Mouse (Mus musculus): ENCODE data around the gene Lgmn. TPM values are rescaled to one million over a fixed set of nuclear protein-coding genes. Genes with fewer than 3 reads are reported as not detected.

Gene Lgmn
- polyA plus RNA-seq, 1 experiment, result 70.2 TPM

DNA sequence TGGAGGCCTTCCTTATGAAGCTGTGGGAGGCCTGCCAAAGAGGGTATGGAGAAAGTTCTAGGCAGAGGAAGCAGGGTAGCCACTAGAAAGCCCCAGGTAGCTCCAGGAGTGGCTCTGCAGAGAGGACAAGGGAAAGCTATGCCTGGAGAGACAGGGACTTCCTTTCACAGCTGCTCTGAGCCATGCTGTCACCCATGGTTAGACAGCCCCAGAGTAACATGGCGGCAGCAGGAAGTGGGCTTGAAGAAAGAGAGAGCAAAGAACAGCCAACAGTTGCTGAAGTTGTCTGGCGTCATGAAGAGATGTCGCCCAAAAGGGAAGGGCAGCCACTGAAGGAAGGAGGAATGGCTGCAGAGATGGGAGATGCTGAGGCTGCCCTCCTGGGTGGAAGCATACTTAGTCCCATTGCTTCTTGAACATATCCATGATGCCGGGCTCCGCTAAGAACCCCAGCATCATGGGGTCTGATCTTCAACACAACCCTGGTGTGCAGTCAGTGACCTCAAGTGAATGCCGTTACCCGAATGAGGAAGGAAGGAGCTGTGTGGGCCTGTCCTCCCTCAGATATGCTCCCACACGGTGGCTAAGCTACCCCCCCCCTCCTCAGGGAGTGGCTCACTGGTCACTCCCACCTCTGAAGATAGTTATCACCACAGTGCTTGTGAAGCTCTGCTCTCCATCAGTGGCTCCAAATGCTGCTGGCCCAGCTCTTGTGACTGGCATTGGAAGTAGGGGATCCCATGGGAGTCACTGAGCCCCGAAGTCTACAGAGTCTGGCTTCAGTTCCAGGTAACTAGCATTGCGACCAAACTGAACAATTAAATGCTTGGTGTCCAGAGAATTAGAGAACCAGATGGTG, 85.3 kb downstream of the Lgmn start:
- TF ChIP-seq CTCF (IDR thresholded peaks at IDR 0.05; ENCODE audit: extremely low read depth, insufficient read length, insufficient replicate concordance, low read depth, low read length) (no peak), POLR2A (IDR thresholded peaks at IDR 0.05; ENCODE audit: low read depth, low read length) (no peak)
- no peaks in the 10 kb centered on the region for H3K4me1 ChIP-seq (ENCODE audit: control insufficient read depth, insufficient read depth, insufficient read length, low read length)
- no peaks in the 10 kb centered on the region; the same call in 1 of the 2 replicates for H3K36me3 ChIP-seq (ENCODE audit: control insufficient read depth, insufficient read depth, low read length)
- H3K27me3 ChIP-seq (ENCODE audit: control insufficient read depth, insufficient read depth, low read length), result no peaks in the 10 kb centered on the region
- H3K27ac ChIP-seq (ENCODE audit: insufficient read depth, low read depth, low read length), result no peak overlapping the region
- no peak overlapping the region for H3K4me3 ChIP-seq (ENCODE audit: low read depth, low read length)
- WGBS, result 72% methylated on average over 10 of the region's 10 CpGs

DNA sequence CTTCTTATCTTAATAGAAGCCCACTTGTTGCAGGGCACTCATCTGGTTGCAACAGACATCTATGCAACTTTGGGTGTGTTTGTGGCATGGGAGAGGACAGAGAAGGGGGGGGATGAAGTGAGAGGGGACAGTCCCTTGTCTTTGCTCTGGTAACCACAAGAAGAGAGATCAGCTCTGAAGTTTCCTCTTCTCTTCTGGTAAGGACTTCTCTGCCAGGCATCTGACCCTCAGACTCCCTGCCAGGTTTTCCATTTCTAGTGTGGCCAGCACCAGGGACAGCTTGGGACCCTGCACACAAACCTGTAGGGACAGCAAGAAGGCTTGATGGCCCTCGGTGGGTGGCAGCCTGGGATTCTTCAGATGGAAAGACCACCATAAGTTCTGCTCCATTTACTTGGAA, 88.6 kb downstream of the Lgmn start:
- H3K27me3 ChIP-seq (ENCODE audit: control insufficient read depth, insufficient read depth, low read length), result no peaks in the 10 kb centered on the region
- 91% methylated on average over 1 of the region's 1 CpGs for WGBS
- H3K4me3 ChIP-seq (ENCODE audit: low read depth, low read length), result no peak overlapping the region
- TF ChIP-seq POLR2A (IDR thresholded peaks at IDR 0.05; ENCODE audit: low read depth, low read length), result no peak
- no peak for TF ChIP-seq CTCF (IDR thresholded peaks at IDR 0.05; ENCODE audit: extremely low read depth, insufficient read length, insufficient replicate concordance, low read depth, low read length)
- H3K4me1 ChIP-seq (ENCODE audit: control insufficient read depth, insufficient read depth, insufficient read length, low read length), result no peaks in the 10 kb centered on the region
- no peak overlapping the region for H3K27ac ChIP-seq (ENCODE audit: insufficient read depth, low read depth, low read length)
- H3K36me3 ChIP-seq (ENCODE audit: control insufficient read depth, insufficient read depth, low read length), result no peaks in the 10 kb centered on the region

DNA sequence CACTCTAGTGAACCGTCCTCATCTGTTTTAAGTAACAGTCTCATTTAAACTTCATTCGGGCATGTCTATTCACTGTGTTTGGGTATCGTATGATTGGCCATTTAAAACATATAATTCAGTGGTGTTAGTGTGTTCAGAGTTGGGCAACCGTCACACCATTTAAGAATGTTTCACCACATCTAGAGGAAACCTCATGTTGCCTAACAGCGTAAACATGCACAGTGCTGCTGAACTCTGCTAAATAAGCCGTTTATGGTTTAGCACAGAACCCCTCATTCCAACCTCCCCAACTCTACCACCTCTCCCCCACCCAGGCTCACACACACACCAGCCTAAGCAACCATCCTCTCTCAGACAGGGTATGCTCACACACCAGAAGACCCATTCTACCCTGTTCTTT, 91.2 kb downstream of the Lgmn start:
- 89% methylated on average over 6 of the region's 6 CpGs for WGBS
- no peaks in the 10 kb centered on the region for H3K27me3 ChIP-seq (ENCODE audit: control insufficient read depth, insufficient read depth, low read length)
- TF ChIP-seq POLR2A (IDR thresholded peaks at IDR 0.05; ENCODE audit: low read depth, low read length) (no peak), CTCF (IDR thresholded peaks at IDR 0.05; ENCODE audit: extremely low read depth, insufficient read length, insufficient replicate concordance, low read depth, low read length) (no peak)
- H3K4me3 ChIP-seq (ENCODE audit: low read depth, low read length), result no peak overlapping the region
- H3K27ac ChIP-seq (ENCODE audit: insufficient read depth, low read depth, low read length), result no peak overlapping the region
- no peaks in the 10 kb centered on the region for H3K4me1 ChIP-seq (ENCODE audit: control insufficient read depth, insufficient read depth, insufficient read length, low read length)
- H3K36me3 ChIP-seq (ENCODE audit: control insufficient read depth, insufficient read depth, low read length), result no peaks in the 10 kb centered on the region

DNA sequence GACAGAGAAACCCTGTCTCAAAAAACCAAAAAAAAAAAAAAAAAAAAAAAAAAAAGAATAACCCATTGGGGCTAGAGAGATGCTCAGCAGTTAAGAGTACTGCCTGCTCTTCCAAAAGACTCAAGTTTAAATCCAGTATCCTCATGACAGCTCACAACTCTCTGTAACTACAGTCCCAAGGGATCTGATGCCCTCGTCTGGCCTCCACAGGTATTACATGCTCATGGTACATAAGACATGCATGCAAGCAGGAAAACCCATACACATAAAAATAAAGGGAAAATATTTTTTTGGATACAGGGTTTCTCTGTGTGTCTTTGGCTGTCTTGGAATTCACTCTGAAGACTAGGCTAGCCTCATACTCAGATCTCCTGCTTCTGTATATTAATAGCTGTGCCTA, 93.1 kb downstream of the Lgmn start:
- no peaks in the 10 kb centered on the region for H3K4me1 ChIP-seq (ENCODE audit: control insufficient read depth, insufficient read depth, insufficient read length, low read length)
- TF ChIP-seq POLR2A (IDR thresholded peaks at IDR 0.05; ENCODE audit: low read depth, low read length) (no peak), CTCF (IDR thresholded peaks at IDR 0.05; ENCODE audit: extremely low read depth, insufficient read length, insufficient replicate concordance, low read depth, low read length) (no peak)
- H3K27ac ChIP-seq (ENCODE audit: insufficient read depth, low read depth, low read length), result no peak overlapping the region
- no peak overlapping the region for H3K4me3 ChIP-seq (ENCODE audit: low read depth, low read length)
- WGBS, result 14% methylated on average over 1 of the region's 1 CpGs
- H3K27me3 ChIP-seq (ENCODE audit: control insufficient read depth, insufficient read depth, low read length), result no peaks in the 10 kb centered on the region
- no peaks in the 10 kb centered on the region for H3K36me3 ChIP-seq (ENCODE audit: control insufficient read depth, insufficient read depth, low read length)

DNA sequence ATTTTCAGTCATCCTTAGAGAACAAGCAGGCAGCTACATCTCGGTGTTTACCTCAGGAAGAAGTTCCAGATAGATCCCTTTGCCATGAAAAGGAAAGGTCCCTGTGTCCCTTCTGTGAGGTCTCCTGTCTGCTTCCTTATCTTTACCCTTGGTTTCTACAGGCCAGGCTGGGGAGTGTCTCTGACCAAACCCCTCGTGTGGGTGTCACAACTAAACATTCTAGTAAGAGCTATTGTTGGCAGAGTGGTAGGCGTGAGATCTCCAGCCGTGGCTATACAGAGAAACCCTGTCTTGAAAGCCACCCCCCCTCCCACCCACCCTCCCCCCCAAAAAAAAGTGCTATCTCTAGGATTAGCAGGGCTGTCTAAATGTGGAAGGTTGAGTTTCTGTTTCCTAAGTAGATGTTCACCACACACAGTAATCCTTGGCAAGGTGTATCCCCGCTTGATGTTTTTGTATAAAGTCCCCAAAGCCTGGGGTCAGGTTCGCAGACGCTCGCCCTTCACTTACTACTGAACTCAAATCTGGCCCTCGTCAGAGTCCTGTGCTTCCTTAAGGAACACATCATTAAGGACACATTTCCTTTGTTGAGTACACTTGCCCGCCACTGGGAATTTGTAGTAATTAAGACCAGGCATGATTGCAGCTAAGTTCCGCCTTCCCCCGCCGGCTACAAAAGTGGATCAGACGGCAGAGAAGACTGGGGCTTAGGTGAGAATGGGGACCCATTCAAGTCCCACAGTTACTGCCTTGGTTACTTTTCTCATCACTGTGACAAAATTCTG, 94.4 kb downstream of the Lgmn start:
- H3K4me3 ChIP-seq (ENCODE audit: low read depth, low read length), result no peak overlapping the region
- 87% methylated on average over 14 of the region's 14 CpGs for WGBS
- no peak overlapping the region for H3K27ac ChIP-seq (ENCODE audit: insufficient read depth, low read depth, low read length)
- H3K27me3 ChIP-seq (ENCODE audit: control insufficient read depth, insufficient read depth, low read length), result no peaks in the 10 kb centered on the region
- no peaks in the 10 kb centered on the region for H3K4me1 ChIP-seq (ENCODE audit: control insufficient read depth, insufficient read depth, insufficient read length, low read length)
- no peaks in the 10 kb centered on the region for H3K36me3 ChIP-seq (ENCODE audit: control insufficient read depth, insufficient read depth, low read length)
- TF ChIP-seq POLR2A (IDR thresholded peaks at IDR 0.05; ENCODE audit: low read depth, low read length) (no peak), CTCF (IDR thresholded peaks at IDR 0.05; ENCODE audit: extremely low read depth, insufficient read length, insufficient replicate concordance, low read depth, low read length) (no peak)

Other genes starting within 250 kb of the Lgmn start
- 5.9 and 10.7 TPM in 2 replicates for gene Rin3, start 156.8 kb downstream of the Lgmn start, polyA plus RNA-seq (2012; rRNA removed)
- gene Golga5, start 29.3 kb upstream of the Lgmn start, polyA plus RNA-seq (2012; rRNA removed), result 3.7 and 7.8 TPM in 2 replicates
- gene Chga, start 115.2 kb upstream of the Lgmn start, polyA plus RNA-seq (2012; rRNA removed), result 26.1 and 73.7 TPM in 2 replicates